Mouse (Mus musculus) myocyte (in vitro differentiated cells): ENCODE results near the gene 4930524J08Rik. TPM values are rescaled to one million over a fixed set of nuclear protein-coding genes. Genes with fewer than 3 reads are reported as not detected.

Source experiments
- H3K27me3 ChIP-seq: one replicate; pipeline ENCODE4 v1.6.1; 2011; ENCODE audit not compliant: control insufficient read depth, insufficient read depth, insufficient read length
- H3K36me3 ChIP-seq: one replicate; pipeline ENCODE4 v1.6.1; 2011; ENCODE audit not compliant: control insufficient read depth, insufficient read depth
- H3K4me2 ChIP-seq: one replicate; pipeline ENCODE4 v1.6.1; 2011; ENCODE audit warnings: low read depth, control low read depth
- H3K4me3 ChIP-seq: one replicate; pipeline ENCODE4 v1.5.1; 2011; ENCODE audit warnings: mild to moderate bottlenecking, control low read depth, moderate library complexity
- H3K79me2 ChIP-seq: one replicate; pipeline ENCODE4 v1.6.1; 2011; ENCODE audit not compliant: control insufficient read depth, insufficient read depth
- H3ac ChIP-seq: one replicate; pipeline ENCODE4 v1.6.1; 2011; ENCODE audit not compliant: control insufficient read depth, insufficient read length
- CEBPB ChIP-seq: IDR thresholded peaks from 2 replicates; pipeline ENCODE4 v1.6.1; 2011; ENCODE audit warnings: mild to moderate bottlenecking, moderate library complexity; ENCODE audit not compliant: poor library complexity, insufficient read depth, severe bottlenecking
- E2F4 ChIP-seq: IDR thresholded peaks from one replicate; pipeline ENCODE4 v1.6.1; 2011; ENCODE audit warnings: mild to moderate bottlenecking, control low read depth, moderate library complexity; ENCODE audit not compliant: insufficient read depth
- MAX ChIP-seq: IDR thresholded peaks from one replicate; pipeline ENCODE4 v1.6.1; 2011; ENCODE audit warnings: low read depth, mild to moderate bottlenecking, control low read depth
- MYOD1 ChIP-seq, 3 experiments: IDR thresholded peaks; one replicate each; pipeline ENCODE4 v1.6.1; 2011; ENCODE audit warnings: control low read depth in 2 of 3, low read depth in 2 of 3, mild to moderate bottlenecking in 2 of 3, moderate library complexity in 1 of 3; ENCODE audit not compliant: insufficient read length in 2 of 3, control insufficient read depth in 1 of 3
- MYOG ChIP-seq, 3 experiments: IDR thresholded peaks; one replicate each; pipeline ENCODE4 v1.6.1; 2011; ENCODE audit warnings: control low read depth in 2 of 3, low read depth in 2 of 3, mild to moderate bottlenecking in 2 of 3; ENCODE audit not compliant: insufficient read length in 2 of 3, control insufficient read depth in 1 of 3, insufficient read depth in 1 of 3
- POLR2A ChIP-seq: IDR thresholded peaks from one replicate; pipeline ENCODE4 v1.6.1; 2011; ENCODE audit warnings: low read depth, mild to moderate bottlenecking, control low read depth, moderate library complexity; ENCODE audit not compliant: insufficient read length
- POLR2AphosphoS2 ChIP-seq: IDR thresholded peaks from one replicate; pipeline ENCODE4 v1.6.1; 2011; ENCODE audit warnings: low read depth, control low read depth; ENCODE audit not compliant: insufficient read length
- REST ChIP-seq: IDR thresholded peaks from one replicate; pipeline ENCODE4 v1.6.1; 2011; ENCODE audit warnings: mild to moderate bottlenecking, control low read depth, moderate library complexity; ENCODE audit not compliant: insufficient read depth, insufficient read length
- SRF ChIP-seq: IDR thresholded peaks from one replicate; pipeline ENCODE4 v1.6.1; 2011; ENCODE audit warnings: low read depth; ENCODE audit not compliant: control insufficient read depth, insufficient read length
- TCF12 ChIP-seq: IDR thresholded peaks from one replicate; pipeline ENCODE4 v1.6.1; 2011; ENCODE audit warnings: mild to moderate bottlenecking, control low read depth; ENCODE audit not compliant: poor library complexity, insufficient read depth, severe bottlenecking
- TCF3 ChIP-seq: IDR thresholded peaks from one replicate; pipeline ENCODE4 v1.6.1; 2011; ENCODE audit warnings: low read depth, control low read depth; ENCODE audit not compliant: insufficient read length
- USF1 ChIP-seq: IDR thresholded peaks from one replicate; pipeline ENCODE4 v1.6.1; 2011; ENCODE audit warnings: low read depth, mild to moderate bottlenecking, control low read depth, moderate library complexity
- polyA plus RNA-seq: library from polyadenylated mRNA; unstranded; fragments of >200 nt; fragmentation: generic; extraction: Trizol; gene quantifications from one replicate; pipeline ENCODE4 v1.2.1, GENCODE M21; 2012; ENCODE audit warnings: missing spikeins

The 4930524J08Rik gene
- polyA plus RNA-seq, 1 experiment = 2.1 TPM

- Histone ChIP-seq H3K27me3 (no peaks in the 10 kb centered on the region), H3K4me3 (no peak overlapping the region), H3K36me3 (peaks cover 9% of the 10 kb centered on the region), H3K79me2 (peaks cover 89% of the 10 kb centered on the region), H3ac (no peak overlapping the region), H3K4me2 (peak overlapping the region; percentile 89)
- TF ChIP-seq POLR2AphosphoS2 = no peak
- TF ChIP-seq CEBPB = no peak
- TF ChIP-seq MAX = no peak
- no peak for TF ChIP-seq REST
- TF ChIP-seq SRF = no peak
Observed at GRCm38 (mm10) chr5:99973941-99974340, 4.9 kb upstream of the 4930524J08Rik start.

- H3K4me3 ChIP-seq = no peak overlapping the region
- H3K36me3 ChIP-seq = peaks cover 9% of the 10 kb centered on the region
- TF ChIP-seq MAX = no peak
- no peak for TF ChIP-seq MYOG (IDR thresholded peaks at IDR 0.05; ENCODE audit: control insufficient read depth in 1 of 3, insufficient read depth in 1 of 3, insufficient read length in 2 of 3, low read depth in 2 of 3)
- TF ChIP-seq POLR2AphosphoS2 = no peak
- TF ChIP-seq TCF3 = no peak
- no peak for TF ChIP-seq MYOD1 (IDR thresholded peaks at IDR 0.05; ENCODE audit: control insufficient read depth in 1 of 3, insufficient read length in 2 of 3, low read depth in 2 of 3)
- TF ChIP-seq USF1 = no peak
- TF ChIP-seq CEBPB = no peak
- no peak for TF ChIP-seq POLR2A
- no peak for TF ChIP-seq E2F4
- TF ChIP-seq TCF12 = no peak
- TF ChIP-seq REST = no peak
- TF ChIP-seq SRF = no peak
- no peaks in the 10 kb centered on the region for H3K27me3 ChIP-seq
- H3ac ChIP-seq = no peak overlapping the region
- peak overlapping the region; percentile 89 for H3K4me2 ChIP-seq
- peaks cover 78% of the 10 kb centered on the region for H3K79me2 ChIP-seq
Observed at GRCm38 (mm10) chr5:99975061-99975460, 3.8 kb upstream of the 4930524J08Rik start.

DNA sequence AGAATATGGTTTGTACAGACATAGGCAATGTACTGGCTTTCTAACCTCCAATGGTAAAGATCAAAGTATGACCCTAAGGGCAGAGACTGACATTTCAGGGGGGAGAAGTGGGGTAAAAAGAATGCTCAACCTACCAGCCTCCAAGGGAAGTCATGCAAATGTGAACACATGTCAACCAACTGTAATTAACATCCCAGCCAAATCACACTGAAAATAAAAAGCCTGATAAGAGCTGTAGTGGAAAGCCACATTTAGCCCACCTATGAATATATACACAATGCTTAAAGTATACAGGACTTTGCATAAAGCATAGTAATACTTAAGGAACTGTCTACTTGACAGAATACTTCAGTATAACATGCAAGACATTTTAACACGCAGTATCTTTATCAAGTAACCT lies 3.1 kb upstream of the 4930524J08Rik start:
- peak overlapping the region; percentile 89 for H3K4me2 ChIP-seq
- TF ChIP-seq SRF (no peak), E2F4 (no peak), MAX (no peak)
- H3K36me3 ChIP-seq = peaks cover 5% of the 10 kb centered on the region
- peaks cover 71% of the 10 kb centered on the region for H3K79me2 ChIP-seq
- peak overlapping the region; percentile 87 for H3K4me3 ChIP-seq
- H3ac ChIP-seq = no peak overlapping the region
- no peaks in the 10 kb centered on the region for H3K27me3 ChIP-seq

DNA sequence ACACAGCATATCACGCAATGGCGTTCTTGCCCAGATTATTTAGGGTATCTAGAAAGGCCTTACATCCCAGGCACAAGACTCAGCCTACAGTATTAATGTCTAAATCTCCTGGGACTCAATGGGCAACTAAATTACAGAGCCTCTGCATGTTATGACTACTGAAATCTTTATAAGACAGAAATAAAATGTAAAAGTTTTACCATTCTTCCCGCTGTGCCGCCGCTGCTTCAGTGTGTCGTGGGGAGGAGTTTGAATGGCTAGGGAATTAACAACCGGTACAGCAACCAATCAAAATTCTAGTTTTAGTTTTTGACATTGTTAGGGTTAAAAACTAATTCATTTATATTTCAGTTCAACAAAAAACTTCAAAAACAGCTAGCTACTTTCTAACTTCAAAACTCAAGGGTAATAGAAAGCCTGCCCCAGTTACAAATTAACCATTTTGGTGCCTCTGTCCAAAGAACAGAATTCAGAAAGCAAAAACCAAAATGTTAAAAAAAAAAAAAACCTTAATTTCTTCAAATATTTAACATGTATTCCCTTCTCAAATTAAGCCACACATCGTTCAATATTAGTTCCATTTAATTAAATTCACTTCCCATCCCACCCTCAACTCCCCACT lies 2.4 kb upstream of the 4930524J08Rik start:
- Histone ChIP-seq H3ac (no peak overlapping the region), H3K4me3 (peak overlapping the region; percentile 87), H3K4me2 (peak overlapping the region; percentile 89), H3K79me2 (peaks cover 64% of the 10 kb centered on the region), H3K27me3 (no peaks in the 10 kb centered on the region), H3K36me3 (peaks cover 4% of the 10 kb centered on the region)
- no peak for TF ChIP-seq POLR2AphosphoS2

DNA sequence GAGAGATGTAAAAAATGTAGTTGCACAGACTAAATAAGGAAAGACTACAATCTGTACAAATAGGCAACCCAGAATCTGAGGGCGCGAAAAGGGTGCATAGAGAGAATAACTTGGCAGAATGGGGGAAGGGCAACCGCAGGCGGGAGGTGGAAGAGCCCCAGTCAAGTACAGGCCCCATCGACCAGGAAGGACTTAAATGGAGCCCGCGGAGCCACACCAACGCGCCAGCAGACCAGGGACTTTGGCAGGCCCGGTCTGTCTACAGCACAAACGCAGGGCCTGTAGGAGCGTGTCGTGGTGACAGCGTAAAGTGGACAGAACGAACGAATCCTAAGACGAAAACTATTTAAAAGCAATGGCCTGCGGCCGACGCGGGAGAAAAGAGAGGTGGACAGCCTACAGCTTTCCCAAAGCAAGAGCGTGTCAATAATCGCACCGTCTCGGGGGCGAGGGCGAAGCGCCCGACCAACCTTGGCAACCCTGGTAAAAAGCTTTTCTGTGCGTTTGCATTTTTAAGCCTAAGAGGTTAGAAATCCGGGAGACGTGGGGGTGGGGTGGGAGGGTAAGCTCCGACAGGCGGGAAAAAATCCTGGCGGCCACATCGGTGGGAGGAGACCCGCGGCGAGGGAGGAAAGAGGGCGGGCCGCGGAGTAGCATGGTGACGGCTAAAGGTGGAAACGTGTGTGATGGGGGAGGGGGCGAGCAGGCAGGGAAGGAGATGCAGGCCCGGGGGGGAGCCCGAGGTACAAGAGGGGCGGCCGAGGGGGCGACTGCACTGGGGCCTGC lies 1.2 kb upstream of the 4930524J08Rik start:
- peaks cover 52% of the 10 kb centered on the region for H3K79me2 ChIP-seq
- H3K4me3 ChIP-seq = peak overlapping the region; percentile 87
- no peaks in the 10 kb centered on the region for H3K27me3 ChIP-seq
- H3ac ChIP-seq = peak overlapping the region; percentile 100
- no peak for TF ChIP-seq REST
- no peak for TF ChIP-seq E2F4
- no peak for TF ChIP-seq POLR2A
- TF ChIP-seq MYOG (IDR thresholded peaks at IDR 0.05; ENCODE audit: control insufficient read depth in 1 of 3, insufficient read depth in 1 of 3, insufficient read length in 2 of 3, low read depth in 2 of 3) = no peak
- TF ChIP-seq POLR2AphosphoS2 = no peak
- no peak for TF ChIP-seq MAX
- TF ChIP-seq TCF3 = no peak
- no peak for TF ChIP-seq TCF12
- TF ChIP-seq MYOD1 (IDR thresholded peaks at IDR 0.05; ENCODE audit: control insufficient read depth in 1 of 3, insufficient read length in 2 of 3, low read depth in 2 of 3) = no peak
- TF ChIP-seq CEBPB = no peak
- TF ChIP-seq USF1 = no peak
- TF ChIP-seq SRF = no peak
- H3K36me3 ChIP-seq = peaks cover 3% of the 10 kb centered on the region
- peak overlapping the region; percentile 89 for H3K4me2 ChIP-seq
